Mouse (Mus musculus): Measurements from ENCODE around the gene Inpp4a.

Gene Inpp4a

GRCm38 (mm10) chr1:37323208-37323607 lies 23.5 kb downstream of the Inpp4a start:
- DNase-seq (ENCODE audit: low spot score in 2 of 2): no peak

- no peak for DNase-seq (ENCODE audit: low spot score in 2 of 2)
These were observed 24.9 kb downstream of the Inpp4a start for GRCm38 (mm10) chr1:37324569-37324968.

GRCm38 (mm10) chr1:37327311-37327710 lies 27.6 kb downstream of the Inpp4a start:
- DNase-seq (ENCODE audit: low spot score in 2 of 2): no peak

- DNase-seq (ENCODE audit: low spot score in 2 of 2): no peak
These were observed 29.5 kb downstream of the Inpp4a start for GRCm38 (mm10) chr1:37329132-37329531.

- no peak for DNase-seq (ENCODE audit: low spot score in 2 of 2)
These were observed 30.2 kb downstream of the Inpp4a start for GRCm38 (mm10) chr1:37329831-37330230.

GRCm38 (mm10) chr1:37332756-37333155 lies 33.1 kb downstream of the Inpp4a start:
- DNase-seq (ENCODE audit: low spot score in 2 of 2): no peak

GRCm38 (mm10) chr1:37333741-37334440 lies 34.2 kb downstream of the Inpp4a start:
- no peak for DNase-seq (ENCODE audit: low spot score in 2 of 2)

GRCm38 (mm10) chr1:37336022-37336421 lies 36.4 kb downstream of the Inpp4a start:
- no peak for DNase-seq (ENCODE audit: low spot score in 2 of 2)

GRCm38 (mm10) chr1:37336794-37337193 lies 37.1 kb downstream of the Inpp4a start:
- no peak for DNase-seq (ENCODE audit: low spot score in 2 of 2)

GRCm38 (mm10) chr1:37337273-37337672 lies 37.6 kb downstream of the Inpp4a start:
- no peak for DNase-seq (ENCODE audit: low spot score in 2 of 2)

GRCm38 (mm10) chr1:37339144-37339543 lies 39.5 kb downstream of the Inpp4a start:
- no peak for DNase-seq (ENCODE audit: low spot score in 2 of 2)

- no peak for DNase-seq (ENCODE audit: low spot score in 2 of 2)
These were observed 41.7 kb downstream of the Inpp4a start for GRCm38 (mm10) chr1:37341347-37341746.

- no peak for DNase-seq (ENCODE audit: low spot score in 2 of 2)
These were observed 42.2 kb downstream of the Inpp4a start for GRCm38 (mm10) chr1:37341914-37342313.

- DNase-seq (ENCODE audit: low spot score in 2 of 2): no peak
These were observed 42.9 kb downstream of the Inpp4a start for GRCm38 (mm10) chr1:37342524-37342923.

GRCm38 (mm10) chr1:37343265-37343664 lies 43.6 kb downstream of the Inpp4a start:
- DNase-seq (ENCODE audit: low spot score in 2 of 2): no peak

- no peak for DNase-seq (ENCODE audit: low spot score in 2 of 2)
These were observed 44.7 kb downstream of the Inpp4a start for GRCm38 (mm10) chr1:37344223-37344916.

- DNase-seq (ENCODE audit: low spot score in 2 of 2): no peak
These were observed 47.9 kb downstream of the Inpp4a start for GRCm38 (mm10) chr1:37347361-37348080.

- DNase-seq (ENCODE audit: low spot score in 2 of 2): no peak
These were observed 51.4 kb downstream of the Inpp4a start for GRCm38 (mm10) chr1:37350886-37351651.

GRCm38 (mm10) chr1:37351961-37352360 lies 52.3 kb downstream of the Inpp4a start:
- no peak for DNase-seq (ENCODE audit: low spot score in 2 of 2)

- DNase-seq (ENCODE audit: low spot score in 2 of 2): no peak
These were observed 53.8 kb downstream of the Inpp4a start for GRCm38 (mm10) chr1:37353456-37353855.

- no peak for DNase-seq (ENCODE audit: low spot score in 2 of 2)
These were observed 55.8 kb downstream of the Inpp4a start for GRCm38 (mm10) chr1:37355492-37355891.

- DNase-seq (ENCODE audit: low spot score in 2 of 2): no peak
These were observed 56.6 kb downstream of the Inpp4a start for GRCm38 (mm10) chr1:37356305-37356704.
